Mouse (Mus musculus): ENCODE measurements at regions not wholly inside any gene's neighbourhood (a gene's known extent, or its start where the extent isn't known, plus 50 kb on each side); places are given as distances from the start of the nearest gene placed in this dataset.

DNA sequence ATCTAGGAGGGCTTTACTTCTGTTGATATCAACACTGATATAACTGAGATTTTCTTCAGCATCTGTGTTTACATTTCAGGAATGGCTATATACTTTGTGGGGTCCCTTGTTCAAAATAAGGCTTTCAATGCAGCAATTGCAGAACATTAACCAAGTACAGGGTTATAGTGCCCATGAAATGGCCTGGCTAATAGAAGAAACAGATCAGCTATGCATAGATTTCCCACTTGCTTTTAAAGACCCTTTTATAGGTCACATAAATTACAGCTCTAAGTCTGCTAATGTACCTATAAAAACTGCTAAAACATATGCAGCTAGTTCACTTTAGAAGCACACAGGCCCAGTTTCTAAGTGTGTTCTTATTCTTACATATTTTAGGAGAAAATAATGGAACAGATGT is 472.1 kb downstream of the Nup35 start:
- POLR2A ChIA-PET: no interaction called here
- CTCF ChIA-PET: no interaction called here

GRCm38 (mm10) chr2:81105834-81106233 is 488.8 kb downstream of the Nup35 start:
- ChIA-PET POLR2A (no interaction called here), CTCF (no interaction called here)

GRCm38 (mm10) chr2:81118757-81119156 is 501.7 kb downstream of the Nup35 start:
- ChIA-PET CTCF (no interaction called here), POLR2A (interaction anchor here in 2 of 4 experiments (0.6 kb wide), 2 partner anchors 201 to 353 kb away, joined by 3 to 4 read pairs; no protein-coding TSS in a partner anchor)

DNA sequence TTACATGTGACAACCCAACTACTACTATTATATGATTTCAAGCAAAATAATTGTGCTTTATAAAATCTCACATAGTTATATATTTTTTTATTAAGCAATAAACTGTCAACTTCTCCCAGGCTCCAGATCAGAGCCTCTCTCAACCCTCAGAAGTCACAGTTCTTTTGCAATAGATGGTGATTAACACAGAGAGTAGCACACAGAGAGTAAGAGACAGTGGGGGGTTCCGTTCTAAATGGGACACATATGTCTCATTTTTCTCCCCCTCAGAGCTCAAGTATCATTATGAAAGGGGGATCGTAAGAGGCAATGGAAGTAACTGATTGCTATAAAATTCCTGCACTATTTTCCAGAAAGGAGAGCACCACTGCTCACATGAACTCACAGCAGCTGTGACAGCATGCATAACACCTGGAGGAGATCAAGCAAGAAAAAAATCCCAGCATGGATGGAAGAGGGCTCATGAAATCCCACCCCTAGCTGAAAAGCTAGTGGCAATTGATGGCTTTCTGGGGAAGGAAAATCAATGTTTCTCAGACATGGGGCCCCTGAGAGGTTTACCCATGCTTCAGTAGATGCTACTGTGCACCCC is 503.5 kb downstream of the Nup35 start:
- ChIA-PET POLR2A (no interaction called here), CTCF (no interaction called here)

GRCm38 (mm10) chr2:81136473-81137082 is 519.5 kb downstream of the Nup35 start:
- CTCF ChIA-PET: no interaction called here
- POLR2A ChIA-PET: no interaction called here

- ChIA-PET POLR2A (no interaction called here), CTCF (no interaction called here)
Observed at GRCm38 (mm10) chr2:81143600-81143999, 526.6 kb downstream of the Nup35 start.

- ChIA-PET POLR2A (no interaction called here), CTCF (no interaction called here)
Observed at GRCm38 (mm10) chr2:81146458-81146857, 529.4 kb downstream of the Nup35 start.

- POLR2A ChIA-PET: no interaction called here
Observed at GRCm38 (mm10) chr2:81148112-81148511, 531.1 kb downstream of the Nup35 start.

DNA sequence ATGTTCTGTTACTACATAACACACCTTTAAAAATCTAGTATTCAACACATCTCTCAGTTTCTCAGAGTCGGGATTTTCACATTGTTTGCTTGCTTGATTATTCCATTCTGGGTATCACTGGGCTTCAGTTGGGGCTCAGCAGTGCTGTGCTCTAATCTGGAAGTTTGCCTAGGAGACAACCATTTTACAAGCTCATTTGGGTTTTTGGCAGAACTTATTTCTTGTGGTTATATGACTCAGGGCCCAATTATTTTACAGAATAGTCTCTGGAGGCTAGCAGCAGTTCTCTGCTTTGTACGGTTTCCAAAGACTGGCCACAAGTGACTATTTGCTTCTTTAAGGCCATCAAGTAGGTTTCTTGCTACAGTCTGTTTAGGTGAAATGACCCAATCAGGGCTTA is 565.4 kb downstream of the Nup35 start:
- ChIA-PET CTCF (no interaction called here), POLR2A (no interaction called here)

More at GRCm38 (mm10) chr2:81148112-81148511, 531.1 kb downstream of the Nup35 start:
- CTCF ChIA-PET: no interaction called here

DNA sequence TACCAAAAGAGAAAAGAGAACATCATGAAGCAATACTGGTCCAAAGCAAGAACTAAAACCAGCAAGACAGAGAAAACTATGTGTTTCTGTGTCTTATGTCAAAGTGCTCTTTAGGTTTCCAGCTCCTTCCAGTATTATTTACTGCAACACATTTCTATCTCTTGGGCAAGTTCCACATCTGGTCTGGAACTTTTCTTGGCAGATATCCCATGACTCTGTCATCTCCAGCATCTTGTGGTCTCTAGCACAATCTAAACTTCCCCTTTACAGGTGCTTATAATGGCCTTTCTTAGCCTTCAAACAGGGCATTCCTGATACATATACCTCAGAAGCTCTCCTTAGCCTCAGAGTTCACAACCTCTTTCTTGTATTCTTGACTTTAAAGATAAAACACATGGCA is 568.9 kb downstream of the Nup35 start:
- CTCF ChIA-PET: no interaction called here
- POLR2A ChIA-PET: no interaction called here

DNA sequence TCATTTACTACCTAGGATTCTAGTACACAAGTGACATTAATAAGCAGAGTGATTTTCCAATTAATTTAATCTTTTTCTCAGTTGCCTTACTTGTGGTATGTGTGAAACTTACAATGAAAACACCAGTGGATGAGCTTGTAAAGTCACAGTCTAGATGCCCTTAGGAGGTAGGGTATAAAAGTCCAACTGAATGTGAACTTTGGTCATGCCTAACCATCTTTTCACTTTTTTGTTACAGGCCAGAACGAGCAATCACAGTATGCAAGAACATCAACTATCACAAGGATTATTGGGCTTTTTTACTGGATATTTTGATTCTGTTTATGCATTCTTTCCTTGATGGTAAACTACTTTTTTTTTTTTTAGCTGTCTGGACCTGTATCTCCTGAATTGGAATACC is 573.8 kb downstream of the Nup35 start:
- POLR2A ChIA-PET: no interaction called here
- CTCF ChIA-PET: no interaction called here

DNA sequence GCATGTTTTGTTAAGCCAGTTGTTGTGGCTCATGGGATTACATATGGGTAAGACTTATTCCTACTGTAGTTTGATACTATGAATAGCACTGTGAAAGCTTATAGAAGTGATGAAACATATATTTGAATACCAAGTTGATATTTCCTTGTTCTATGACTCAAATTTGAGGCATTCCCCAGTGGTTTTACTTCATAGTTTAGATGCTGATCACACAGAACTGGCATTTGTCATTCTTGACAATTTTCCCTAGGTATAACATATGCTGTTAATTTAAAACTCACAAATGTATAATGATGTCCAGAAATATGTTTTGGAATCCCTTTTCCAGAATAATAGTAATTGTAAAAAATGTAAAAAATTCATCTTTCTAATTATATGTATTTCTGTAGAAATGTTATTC is 583.5 kb downstream of the Nup35 start:
- POLR2A ChIA-PET: no interaction called here
- CTCF ChIA-PET: no interaction called here
